Mouse (Mus musculus) lung, adult 2 months (tissue): ENCODE results near the gene F3. TPM values are rescaled to one million over a fixed set of nuclear protein-coding genes. Genes with fewer than 3 reads are reported as not detected.

Source experiments
- DNase-seq: peaks from one replicate; pipeline ENCODE4 v3.0.0; 2022
- H3K4me1 ChIP-seq: fragments of 200-500 bp; 2 replicates; pipeline ENCODE4 v1.6.1; 2011; ENCODE audit warnings: low read length; ENCODE audit not compliant: control insufficient read depth, insufficient read depth
- H3K4me3 ChIP-seq: fragments of 200-500 bp; replicated peaks from 2 replicates; pipeline ENCODE3; 2011; ENCODE audit warnings: low read depth, mild to moderate bottlenecking, control low read depth, low read length; ENCODE audit errors: extremely low read depth
- CTCF ChIP-seq: fragments of 200-500 bp; IDR thresholded peaks from 2 replicates; pipeline ENCODE4 v1.5.1; 2011; ENCODE audit warnings: mild to moderate bottlenecking, low read length, control low read depth; ENCODE audit not compliant: insufficient read depth
- POLR2A ChIP-seq: fragments of 200-500 bp; IDR thresholded peaks from 2 replicates; pipeline ENCODE4 v1.6.1; 2011; ENCODE audit warnings: low read depth, mild to moderate bottlenecking, control low read depth, low read length, borderline replicate concordance; ENCODE audit errors: extremely low read depth
- WGBS: fragments of 180-500 bp; shearing (Covaris S2); methylation state at CpG from one replicate; pipeline ENCODE4 v1.1.7; 2018; 5-methylcytosine and 5-hydroxymethylcytosine counted together
- polyA plus RNA-seq: library from polyadenylated mRNA; depleted of rRNA; stranded (reverse); fragments of >200 nt; gene quantifications from 2 replicates; pipeline ENCODE4 v1.2.3, GENCODE M21; 2012

Gene F3
- polyA plus RNA-seq, 1 experiment, result 35.4 TPM

GRCm38 (mm10) chr3:121716480-121716879, 6.9 kb upstream of the F3 start:
- no peak for TF ChIP-seq POLR2A
- TF ChIP-seq CTCF, result no peak
- DNase-seq, result no peak
- no peak overlapping the region for H3K4me3 ChIP-seq
- H3K4me1 ChIP-seq, result no peaks in the 10 kb centered on the region
- 73% methylated on average over 5 of the region's 5 CpGs for WGBS

- H3K4me3 ChIP-seq, result no peak overlapping the region
- TF ChIP-seq CTCF (no peak), POLR2A (no peak)
- no peak for DNase-seq
- 76% methylated on average over 8 of the region's 8 CpGs for WGBS
- H3K4me1 ChIP-seq, result peaks cover 3% of the 10 kb centered on the region
Observed at GRCm38 (mm10) chr3:121718679-121719078, 4.7 kb upstream of the F3 start.

- Histone ChIP-seq H3K4me1 (peaks cover 3% of the 10 kb centered on the region), H3K4me3 (no peak overlapping the region)
- TF ChIP-seq CTCF (no peak), POLR2A (no peak)
- DNase-seq, result no peak
- 66% methylated on average over 3 of the region's 3 CpGs for WGBS
Observed at GRCm38 (mm10) chr3:121719701-121720100, 3.6 kb upstream of the F3 start.

- H3K4me3 ChIP-seq, result no peak overlapping the region
- H3K4me1 ChIP-seq, result peaks cover 3% of the 10 kb centered on the region
- DNase-seq, result no peak
- 49% methylated on average over 14 of the region's 14 CpGs for WGBS
- TF ChIP-seq POLR2A (no peak), CTCF (no peak)
Observed at GRCm38 (mm10) chr3:121720801-121721690, 2.3 kb upstream of the F3 start.

GRCm38 (mm10) chr3:121721691-121722070, 1.7 kb upstream of the F3 start:
- TF ChIP-seq CTCF (no peak), POLR2A (no peak)
- H3K4me3 ChIP-seq, result no peak overlapping the region
- WGBS, result 59% methylated on average over 7 of the region's 7 CpGs
- DNase-seq, result no peak
- H3K4me1 ChIP-seq, result peaks cover 3% of the 10 kb centered on the region

- TF ChIP-seq POLR2A (no peak), CTCF (no peak)
- peak; percentile 40 for DNase-seq
- peak overlapping the region; percentile 54 for H3K4me3 ChIP-seq
- 8% methylated on average over 20 of the region's 20 CpGs for WGBS
- peaks cover 3% of the 10 kb centered on the region for H3K4me1 ChIP-seq
Observed at GRCm38 (mm10) chr3:121723968-121724524, 709 bp downstream of the F3 start.

- no peak for TF ChIP-seq CTCF
- no peak for TF ChIP-seq POLR2A
- H3K4me3 ChIP-seq, result no peak overlapping the region
- peaks cover 3% of the 10 kb centered on the region for H3K4me1 ChIP-seq
- no peak for DNase-seq
- WGBS, result 31% methylated on average over 12 of the region's 12 CpGs
Observed at GRCm38 (mm10) chr3:121724553-121724952, 1.2 kb downstream of the F3 start.

- 71% methylated on average over 10 of the region's 10 CpGs for WGBS
- H3K4me3 ChIP-seq, result no peak overlapping the region
- no peak for DNase-seq
- TF ChIP-seq POLR2A, result no peak
- no peak for TF ChIP-seq CTCF
- peaks cover 3% of the 10 kb centered on the region for H3K4me1 ChIP-seq
Observed at GRCm38 (mm10) chr3:121725651-121726050, 2.3 kb downstream of the F3 start.

- Histone ChIP-seq H3K4me1 (no peaks in the 10 kb centered on the region), H3K4me3 (no peak overlapping the region)
- no peak for DNase-seq
- WGBS, result 74% methylated on average over 4 of the region's 4 CpGs
- TF ChIP-seq CTCF (no peak), POLR2A (no peak)
Observed at GRCm38 (mm10) chr3:121729678-121730077, 6.3 kb downstream of the F3 start.

GRCm38 (mm10) chr3:121735542-121735941, 12.2 kb downstream of the F3 start:
- WGBS, result 59% methylated on average over 7 of the region's 7 CpGs

More at GRCm38 (mm10) chr3:121735542-121735941, 12.2 kb downstream of the F3 start:
- DNase-seq, result no peak
- H3K4me1 ChIP-seq, result peaks cover 5% of the 10 kb centered on the region
- TF ChIP-seq POLR2A (no peak), CTCF (no peak)
- H3K4me3 ChIP-seq, result no peak overlapping the region
